Mouse (Mus musculus) heart, adult 11 months (tissue): ENCODE measurements around the gene 3110082I17Rik.

Source experiments
- DNase-seq: peaks from one replicate; pipeline ENCODE4 v3.0.0; 2022

The 3110082I17Rik gene

DNA sequence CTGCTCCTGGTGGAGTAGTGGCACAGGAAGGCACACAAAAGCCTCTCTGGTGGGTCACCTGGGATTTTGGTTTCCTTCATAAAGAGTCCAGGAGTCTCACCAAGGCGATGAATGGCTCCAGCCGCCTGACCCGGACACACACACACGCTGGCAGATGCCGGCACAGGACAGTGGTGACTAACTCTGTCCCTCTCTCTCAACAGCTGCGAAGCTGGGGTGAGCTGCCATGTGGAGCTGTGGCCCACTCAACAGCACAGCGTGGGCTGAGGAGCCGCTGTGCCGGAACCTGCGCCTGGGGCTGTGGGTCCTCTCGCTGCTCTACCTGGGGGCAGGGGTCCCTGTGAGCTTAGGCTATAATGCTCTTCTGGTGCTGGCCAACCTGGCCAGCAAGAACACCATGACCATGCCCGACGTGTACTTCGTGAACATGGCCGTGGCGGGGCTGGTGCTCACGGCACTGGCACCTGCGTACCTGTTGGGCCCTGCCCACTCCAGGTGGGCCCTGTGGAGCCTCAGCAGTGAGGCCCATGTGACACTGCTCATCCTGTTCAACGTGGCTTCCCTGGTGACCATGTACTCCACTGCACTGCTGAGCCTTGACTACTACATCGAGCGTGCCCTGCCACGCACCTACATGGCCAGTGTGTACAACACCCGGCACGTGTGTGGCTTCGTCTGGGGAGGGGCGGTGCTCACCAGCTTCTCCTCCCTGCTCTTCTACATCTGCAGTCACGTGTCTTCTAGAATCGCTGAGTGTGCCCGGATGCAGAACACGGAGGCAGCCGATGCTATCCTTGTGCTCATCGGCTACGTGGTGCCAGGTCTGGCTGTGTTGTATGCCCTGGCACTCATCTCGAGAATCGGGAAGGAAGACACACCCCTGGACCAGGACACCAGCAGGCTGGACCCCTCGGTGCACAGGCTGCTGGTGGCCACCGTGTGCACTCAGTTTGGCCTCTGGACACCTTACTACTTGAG lies 67.8 kb downstream of the 3110082I17Rik start:
- peak; percentile 93 for DNase-seq

DNA sequence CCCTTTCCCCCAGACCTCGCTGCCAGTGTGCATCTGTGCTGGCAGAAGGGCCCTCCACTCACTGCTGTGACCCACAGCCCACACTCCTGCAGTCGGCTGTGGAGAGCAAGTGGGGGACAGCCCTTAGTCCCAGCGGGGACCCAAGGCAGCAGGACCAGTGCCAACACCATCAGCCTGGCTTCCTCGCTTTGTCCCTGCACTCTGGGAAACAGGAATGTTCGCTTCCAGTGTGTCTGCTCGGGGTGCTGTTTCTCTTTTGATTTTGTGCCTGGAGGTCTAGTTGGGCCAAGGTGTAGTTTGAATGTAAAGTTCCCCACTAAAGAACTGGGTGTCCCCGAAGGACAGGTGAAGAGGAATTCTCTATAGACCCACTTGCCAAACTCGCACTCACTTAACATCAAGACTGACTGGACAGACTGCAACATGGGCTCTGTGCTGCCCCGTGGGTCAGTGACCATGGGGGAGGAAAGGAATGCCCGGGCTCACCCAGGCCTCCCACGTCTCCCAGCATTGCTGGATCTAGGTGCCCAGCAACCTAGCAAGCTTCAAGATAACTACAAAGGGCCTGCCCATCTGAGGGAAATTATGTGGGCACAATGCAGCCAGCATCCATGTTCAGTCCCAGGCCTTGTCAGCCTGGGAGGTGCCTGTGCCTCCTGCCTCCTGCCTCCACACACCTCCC lies 68.9 kb downstream of the 3110082I17Rik start:
- peak; percentile 96 for DNase-seq

- peak; percentile 91 for DNase-seq
Observed at GRCm38 (mm10) chr5:139390324-139391119, 69.8 kb downstream of the 3110082I17Rik start.

DNA sequence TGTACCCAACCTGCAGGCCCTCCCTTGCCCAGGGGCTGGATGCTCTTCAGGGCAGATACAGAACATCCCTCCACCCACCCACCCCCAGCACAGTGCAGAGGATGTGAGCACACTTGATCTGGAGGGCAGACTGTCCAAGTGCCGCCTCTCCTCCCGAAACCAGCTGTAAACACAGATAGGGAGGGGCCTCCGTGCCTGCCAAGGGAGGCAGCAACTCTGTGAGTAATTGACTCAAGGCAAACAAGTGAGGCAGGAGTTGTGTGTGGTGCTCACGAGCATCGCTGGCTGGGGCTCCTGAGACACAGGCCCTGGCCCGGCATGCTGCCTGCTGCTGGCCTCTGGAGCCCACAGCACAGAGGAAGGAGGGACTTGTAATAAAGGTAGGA lies 70.7 kb downstream of the 3110082I17Rik start:
- DNase-seq, result peak; percentile 99

GRCm38 (mm10) chr5:139388694-139389675 lies 71.3 kb downstream of the 3110082I17Rik start:
- peak; percentile 95 for DNase-seq

- peak; percentile 98 for DNase-seq
Observed at GRCm38 (mm10) chr5:139388195-139388570, 72.1 kb downstream of the 3110082I17Rik start.

DNA sequence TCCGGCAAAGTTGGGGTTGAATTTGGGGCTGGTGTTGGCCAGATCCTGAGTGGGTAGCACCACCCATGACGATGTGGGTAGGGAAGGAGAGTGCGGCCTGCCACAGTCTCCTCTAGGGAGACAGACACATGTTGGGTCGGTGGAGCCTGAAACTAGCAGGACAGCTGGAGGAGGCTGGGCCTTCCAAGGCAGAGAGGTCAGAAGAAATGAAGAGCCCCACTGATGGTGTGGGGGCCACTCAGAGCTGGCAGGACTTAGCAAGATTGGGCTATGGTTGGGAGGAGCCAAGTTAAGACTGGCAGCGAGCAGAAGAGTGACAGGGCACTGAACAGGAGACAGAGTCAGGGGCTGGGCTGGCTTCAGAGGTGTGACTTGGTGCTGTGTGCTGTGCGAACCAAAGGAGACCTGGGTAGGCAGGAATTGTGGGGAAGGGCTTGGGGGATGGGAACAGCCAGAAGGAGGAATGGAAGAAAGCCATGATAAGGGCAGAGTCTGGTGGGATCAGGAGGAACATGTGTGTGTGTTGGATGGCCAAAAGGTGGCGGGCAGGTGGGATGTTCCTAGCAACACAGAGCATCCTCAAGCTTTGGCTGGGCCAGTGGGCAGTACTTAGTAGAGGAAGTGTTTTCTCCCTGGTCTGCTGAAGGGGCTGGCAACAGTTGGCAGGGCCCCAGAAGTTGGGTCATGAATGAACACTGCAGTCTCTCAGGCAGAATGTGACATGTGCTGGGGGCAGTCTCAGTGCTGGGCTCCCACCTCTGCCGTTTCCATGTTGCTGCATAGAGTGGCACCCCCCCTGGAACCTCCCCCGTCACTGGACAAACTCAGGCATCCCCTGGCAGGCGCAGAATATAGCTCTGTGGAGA lies 72.8 kb downstream of the 3110082I17Rik start:
- peak; percentile 95 for DNase-seq

- DNase-seq, result peak; percentile 93
Observed at GRCm38 (mm10) chr5:139386047-139386446, 74.3 kb downstream of the 3110082I17Rik start.

- DNase-seq, result peak; percentile 98
Observed at GRCm38 (mm10) chr5:139384531-139384930, 75.8 kb downstream of the 3110082I17Rik start.

DNA sequence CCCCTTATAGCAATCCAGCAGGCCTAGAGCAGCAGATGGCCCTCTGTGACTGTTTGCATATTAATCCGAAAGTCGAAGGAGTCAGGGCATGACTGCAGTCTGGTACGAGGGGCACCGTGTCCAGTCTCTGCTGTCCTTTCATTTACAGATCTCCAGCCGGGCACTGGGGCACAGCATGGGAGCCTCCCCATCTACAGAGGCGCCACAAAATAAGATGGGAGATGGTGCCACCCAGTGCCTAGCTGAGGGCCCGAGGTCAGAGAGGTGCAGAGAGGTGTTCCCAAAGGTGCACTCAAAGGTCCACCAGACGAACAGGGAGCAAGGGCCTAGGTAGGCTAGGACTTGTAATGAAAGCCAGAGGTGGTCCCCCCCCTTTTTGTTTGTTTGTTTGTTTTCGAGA lies 77.1 kb downstream of the 3110082I17Rik start:
- peak; percentile 94 for DNase-seq

DNA sequence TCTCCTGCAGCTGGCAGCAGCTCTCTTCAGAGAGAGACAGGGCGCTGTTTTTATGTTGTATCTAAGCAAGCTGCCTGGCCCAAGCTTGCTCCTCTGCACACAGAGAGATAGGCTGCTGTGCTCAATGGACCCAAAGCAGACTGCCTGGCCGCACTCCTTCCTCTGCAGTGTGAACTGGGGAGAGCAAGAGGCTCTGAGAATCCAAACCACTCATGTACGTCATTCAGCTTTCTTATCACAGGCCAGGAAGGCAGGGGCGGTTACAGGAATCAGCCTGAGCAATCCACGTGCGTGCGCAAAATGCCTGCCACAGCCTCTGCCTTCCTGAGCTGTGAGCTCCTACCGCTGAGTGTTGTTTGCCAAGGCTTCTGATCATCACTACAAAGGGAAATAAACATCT lies 77.6 kb downstream of the 3110082I17Rik start:
- DNase-seq, result peak; percentile 99

GRCm38 (mm10) chr5:139381586-139382513 lies 78.5 kb downstream of the 3110082I17Rik start:
- peak; percentile 97 for DNase-seq

GRCm38 (mm10) chr5:139380385-139381248 lies 79.7 kb downstream of the 3110082I17Rik start:
- DNase-seq, result peak; percentile 100

DNA sequence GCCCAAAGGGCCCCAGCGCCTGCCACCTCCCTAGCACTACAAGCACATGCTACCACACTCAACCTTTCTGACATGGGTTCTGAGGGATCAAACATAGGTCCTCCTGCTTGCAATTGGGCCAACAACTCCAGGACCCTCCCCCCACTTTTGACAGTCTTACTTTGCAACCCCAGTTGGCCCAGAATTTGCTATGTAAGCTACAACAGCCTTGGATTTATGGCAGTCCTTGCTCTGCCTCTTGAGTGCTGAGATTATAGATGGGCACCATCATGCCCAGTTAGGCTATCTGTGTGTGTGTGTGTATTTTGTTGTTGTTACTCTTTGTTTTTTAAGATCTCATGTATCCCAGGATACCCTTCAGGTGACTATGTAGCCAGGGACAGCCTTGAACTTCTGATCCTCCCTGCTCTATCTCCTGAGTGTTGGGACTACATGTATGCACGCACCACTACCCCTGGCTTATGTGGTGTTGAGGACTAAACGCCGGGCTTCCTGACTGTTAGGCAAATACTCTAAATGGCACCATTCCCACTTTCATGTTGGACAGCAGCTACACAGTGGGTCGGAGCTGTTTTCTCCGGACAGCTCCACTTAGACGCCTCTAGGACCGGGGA lies 80.4 kb downstream of the 3110082I17Rik start:
- DNase-seq, result peak; percentile 94

GRCm38 (mm10) chr5:139378986-139379629 lies 81.2 kb downstream of the 3110082I17Rik start:
- peak; percentile 99 for DNase-seq

GRCm38 (mm10) chr5:139378271-139378556 lies 82.1 kb downstream of the 3110082I17Rik start:
- DNase-seq, result no peak

DNA sequence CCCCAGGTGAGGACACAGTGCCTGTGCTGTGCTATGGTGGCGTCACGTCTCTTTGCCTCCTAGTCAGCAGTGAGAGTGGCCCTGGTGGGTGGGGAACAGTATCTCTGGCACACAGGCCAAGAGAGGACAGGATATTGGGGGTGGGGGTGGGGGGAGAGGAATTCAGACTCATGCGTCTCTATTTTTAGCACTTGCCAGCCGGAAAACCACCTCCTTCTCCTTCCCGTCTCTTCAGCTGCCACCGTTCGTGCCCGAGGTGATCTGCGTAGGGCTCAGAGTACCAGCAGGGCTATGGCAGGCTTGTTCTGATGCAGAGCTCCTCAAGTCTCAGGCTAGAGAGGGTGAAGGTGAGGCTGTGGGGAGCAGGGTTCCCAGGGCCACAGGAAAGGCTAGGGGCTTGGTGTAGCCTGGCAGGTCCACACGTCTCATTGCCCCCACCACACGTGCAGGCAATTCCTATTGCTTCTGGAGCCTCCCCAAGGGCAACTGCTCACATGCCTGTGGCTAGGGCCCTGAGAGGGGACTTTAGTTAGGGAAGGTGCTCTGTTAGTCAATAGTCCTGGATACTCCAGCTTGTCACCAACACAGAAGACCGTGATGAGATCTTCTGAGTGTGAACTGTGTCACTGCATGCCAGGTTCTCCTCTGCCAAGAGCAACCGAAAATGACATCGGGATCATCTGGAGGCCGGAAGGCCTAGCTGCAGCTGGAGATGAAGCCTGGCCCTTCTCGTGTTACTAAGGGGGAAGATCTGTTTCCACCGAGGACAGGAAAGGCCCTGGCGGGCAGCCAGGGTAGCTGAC lies 82.7 kb downstream of the 3110082I17Rik start, which contains the start of gene Gpr146:
Gpr146 (plus strand) TSS at position 230 of the 803 bp plus-strand sequence.
- peak; percentile 98 for DNase-seq
